Mouse (Mus musculus) lung, embryonic 15.5 days (tissue): ENCODE results near the gene Def8. TPM values are rescaled to one million over a fixed set of nuclear protein-coding genes. Genes with fewer than 3 reads are reported as not detected.
A peak's percentile ranks its signal among the peaks of the same experiment; 100 is the strongest.
"Not testable (repeated sequence)": the region's sequence is repeated elsewhere in the genome, so short reads cannot be mapped to it uniquely, and the experiment has no call there.

ENCODE experiments used
- ATAC-seq: fragments of 200-750 bp; cut with Nextera tagmentation; 2 replicates; pipeline ENCODE4 v1.8.0; 2017; ENCODE audit warnings: moderate number of reproducible peaks, borderline replicate concordance; ENCODE audit not compliant: low FRiP score, low TSS enrichment; ENCODE audit errors: extremely low read depth
- H3K27ac ChIP-seq: fragments of 300-500 bp; sonication (generic); 2 replicates; pipeline ENCODE4 v1.5.1; 2015; ENCODE audit warnings: moderate library complexity, mild to moderate bottlenecking, inconsistent platforms
- H3K27me3 ChIP-seq: fragments of 300-500 bp; sonication (generic); 2 replicates; pipeline ENCODE4 v1.6.1; 2015; ENCODE audit warnings: inconsistent platforms
- H3K36me3 ChIP-seq: fragments of 300-500 bp; sonication (generic); 2 replicates; pipeline ENCODE4 v1.6.1; 2015; ENCODE audit warnings: inconsistent platforms
- H3K4me1 ChIP-seq: fragments of 300-500 bp; sonication (generic); 2 replicates; pipeline ENCODE4 v1.6.1; 2015; ENCODE audit warnings: inconsistent platforms
- H3K4me2 ChIP-seq: fragments of 300-500 bp; sonication (generic); 2 replicates; pipeline ENCODE4 v1.6.1; 2015; ENCODE audit warnings: inconsistent platforms, mild to moderate bottlenecking, moderate library complexity
- H3K4me3 ChIP-seq: fragments of 300-500 bp; sonication (generic); 2 replicates; pipeline ENCODE4 v1.5.1; 2015; ENCODE audit warnings: mild to moderate bottlenecking, inconsistent platforms
- H3K9ac ChIP-seq: fragments of 300-500 bp; sonication (generic); 2 replicates; pipeline ENCODE4 v1.6.1; 2015; ENCODE audit warnings: inconsistent platforms
- H3K9me3 ChIP-seq: fragments of 300-500 bp; sonication (generic); 2 replicates; pipeline ENCODE4 v1.6.1; 2016; ENCODE audit warnings: inconsistent platforms
- WGBS: fragments of 180-500 bp; shearing (Covaris S2); methylation state at CpG from one replicate; pipeline ENCODE4 v1.1.7; 2015; 5-methylcytosine and 5-hydroxymethylcytosine counted together
- polyA plus RNA-seq: library from polyadenylated mRNA; unstranded; fragments of >200 nt; fragmentation: Nextera tagmentation; extraction: Ambion mirVana; gene quantifications from 2 replicates; pipeline ENCODE4 v1.2.1, GENCODE M21; 2015

The Def8 gene
- polyA plus RNA-seq, 1 experiment from 2014 or later = 31.1 TPM

- 59% methylated on average over 5 of the region's 5 CpGs for WGBS
- not testable (repeated sequence) for H3K27me3 ChIP-seq, H3K4me3 ChIP-seq, H3K9me3 ChIP-seq, H3K9ac ChIP-seq, H3K27ac ChIP-seq, H3K36me3 ChIP-seq, H3K4me2 ChIP-seq, ATAC-seq
- peaks cover 14% of the 10 kb centered on the region for H3K4me1 ChIP-seq
Observed at GRCm38 (mm10) chr8:123474549-123474948, 51.2 kb downstream of the Def8 start.

- H3K27ac ChIP-seq = peak overlapping the region; percentile 94; the same call in 1 of the 2 replicates
- H3K4me1 ChIP-seq = peaks cover 14% of the 10 kb centered on the region
- WGBS = 9% methylated on average over 34 of the region's 34 CpGs
- H3K36me3 ChIP-seq = peaks cover 11% of the 10 kb centered on the region
- peak; percentile 39; the same call in 1 of the 2 replicates for ATAC-seq
- no peaks in the 10 kb centered on the region for H3K27me3 ChIP-seq
- no peaks in the 10 kb centered on the region for H3K9me3 ChIP-seq
- peak overlapping the region; percentile 88 for H3K4me3 ChIP-seq
- H3K4me2 ChIP-seq = peak overlapping the region; percentile 73
- H3K9ac ChIP-seq = peak overlapping the region; percentile 71
Observed at GRCm38 (mm10) chr8:123476911-123477736, 53.8 kb downstream of the Def8 start.

- under 1% methylated on average over 55 of the region's 58 CpGs for WGBS
Observed at GRCm38 (mm10) chr8:123477737-123478258, 54.5 kb downstream of the Def8 start, which contains the start of gene Afg3l1. TSS of gene Afg3l1 (plus strand) at chr8:123477903.

DNA sequence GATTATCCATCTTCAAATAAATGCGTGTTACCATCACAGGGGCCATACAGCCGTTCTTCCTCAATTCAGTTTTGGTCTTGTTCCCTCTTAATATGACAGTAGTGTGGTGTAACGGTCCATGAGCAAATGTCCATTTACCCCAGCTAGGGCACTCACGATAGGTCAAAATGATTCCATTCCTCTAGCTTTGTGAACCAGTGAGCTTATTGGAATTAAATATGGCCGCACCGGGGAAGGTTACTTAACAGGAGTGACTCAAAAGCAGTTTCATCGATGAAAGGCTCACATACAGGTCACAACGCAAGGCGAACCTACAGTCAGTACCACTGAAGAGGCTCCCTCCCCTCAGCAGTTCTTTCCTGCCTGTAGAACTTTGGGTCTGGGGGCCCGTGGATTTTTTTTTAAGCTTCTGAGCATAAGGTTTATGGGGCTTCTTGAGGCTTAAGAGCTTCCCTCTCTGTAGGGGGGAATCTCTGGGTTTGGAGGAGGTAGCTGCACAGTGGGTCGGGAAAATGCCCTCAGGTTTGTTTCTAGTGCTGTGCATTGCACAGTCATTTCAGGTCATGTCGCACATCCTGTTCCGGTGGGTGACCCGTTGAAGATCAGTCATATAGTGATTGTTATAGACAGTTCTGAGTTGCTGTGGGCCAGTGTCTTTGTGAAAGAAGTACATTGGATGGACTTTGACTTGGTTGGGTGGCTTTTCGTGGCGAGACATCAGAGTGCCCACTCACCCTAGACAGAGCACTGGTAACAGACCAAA, 55.3 kb downstream of the Def8 start:
- ATAC-seq = no peak
- Histone ChIP-seq H3K4me1 (peaks cover 14% of the 10 kb centered on the region), H3K27ac (peak overlapping the region; percentile 94), H3K27me3 (no peaks in the 10 kb centered on the region), H3K4me2 (peak overlapping the region; percentile 73), H3K4me3 (peak overlapping the region; percentile 88), H3K36me3 (peaks cover 23% of the 10 kb centered on the region), H3K9me3 (no peaks in the 10 kb centered on the region), H3K9ac (peak overlapping the region; percentile 71)
- 30% methylated on average over 16 of the region's 16 CpGs for WGBS

More at GRCm38 (mm10) chr8:123477737-123478258, 54.5 kb downstream of the Def8 start, which contains the start of gene Afg3l1:
- Histone ChIP-seq H3K4me3 (peak within 1 kb of the TSS; percentile 88), H3K4me2 (peak within 1 kb of the TSS; percentile 73), H3K27me3 (no peaks in the 10 kb centered on the region), H3K9me3 (no peaks in the 10 kb centered on the region), H3K4me1 (peaks cover 14% of the 10 kb centered on the region), H3K36me3 (peaks cover 18% of the 10 kb centered on the region), H3K27ac (peak within 1 kb of the TSS; percentile 94), H3K9ac (peak within 1 kb of the TSS; percentile 71)
- ATAC-seq = peak; percentile 96

DNA sequence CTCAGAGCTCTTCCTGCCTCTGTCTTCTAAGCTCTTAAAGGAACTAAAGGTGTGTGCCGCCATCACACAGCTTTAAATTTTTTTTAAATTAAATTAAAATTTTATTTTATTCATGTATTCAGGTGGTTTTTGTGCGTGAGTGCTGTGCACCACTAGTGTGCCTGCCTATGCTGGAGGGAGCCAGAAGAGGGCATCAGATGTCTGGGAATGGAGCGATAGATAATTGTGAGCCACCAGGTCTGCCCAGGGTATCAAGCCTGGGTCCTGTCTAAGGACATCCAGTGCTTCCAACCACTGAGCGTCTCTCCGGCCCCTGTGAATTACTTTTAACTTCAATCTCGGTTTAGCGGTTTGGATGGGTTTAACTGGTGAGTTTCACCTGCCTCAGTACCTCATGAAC, 59.3 kb downstream of the Def8 start:
- WGBS = 86% methylated on average over 7 of the region's 7 CpGs
- Histone ChIP-seq H3K36me3 (peaks cover 50% of the 10 kb centered on the region), H3K27ac (no peak overlapping the region), H3K27me3 (no peaks in the 10 kb centered on the region), H3K4me2 (no peak overlapping the region), H3K9ac (no peak overlapping the region), H3K9me3 (no peaks in the 10 kb centered on the region), H3K4me1 (peaks cover 9% of the 10 kb centered on the region), H3K4me3 (no peak overlapping the region)
- ATAC-seq = no peak

GRCm38 (mm10) chr8:123491280-123492075, 68.2 kb downstream of the Def8 start:
- Histone ChIP-seq H3K27ac (no peak overlapping the region), H3K27me3 (no peaks in the 10 kb centered on the region), H3K4me2 (no peak overlapping the region), H3K4me1 (no peaks in the 10 kb centered on the region), H3K9ac (no peak overlapping the region), H3K4me3 (no peak overlapping the region), H3K9me3 (no peaks in the 10 kb centered on the region), H3K36me3 (peaks cover 92% of the 10 kb centered on the region)
- WGBS = 89% methylated on average over 15 of the region's 15 CpGs
- ATAC-seq = no peak

GRCm38 (mm10) chr8:123492898-123493297, 69.6 kb downstream of the Def8 start:
- 91% methylated on average over 9 of the region's 9 CpGs for WGBS

DNA sequence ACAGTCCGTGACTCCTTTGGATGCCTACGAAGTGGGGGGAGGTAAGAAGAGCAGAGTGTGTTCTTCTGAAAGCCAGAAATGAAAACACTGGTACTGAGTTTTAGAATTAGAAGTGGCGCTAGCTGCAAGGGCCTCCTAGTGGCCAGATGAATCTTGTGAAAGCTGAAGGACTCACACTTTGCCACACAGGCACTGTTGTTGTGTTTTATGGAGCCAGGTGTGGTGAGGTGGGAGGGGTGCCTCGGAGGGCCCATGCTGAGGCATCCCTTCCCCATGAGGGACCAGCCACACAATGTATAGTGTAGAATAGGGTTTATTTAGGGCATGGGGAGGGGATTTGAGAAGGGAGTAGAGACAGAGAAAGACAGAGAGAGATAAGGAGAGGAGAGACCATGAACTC, 74.4 kb downstream of the Def8 start:
- H3K27me3 ChIP-seq = no peaks in the 10 kb centered on the region
- 84% methylated on average over 4 of the region's 4 CpGs for WGBS
- no peak overlapping the region for H3K27ac ChIP-seq
- no peak overlapping the region for H3K9ac ChIP-seq
- ATAC-seq = no peak
- H3K9me3 ChIP-seq = no peaks in the 10 kb centered on the region
- H3K4me1 ChIP-seq = no peaks in the 10 kb centered on the region
- no peak overlapping the region for H3K4me3 ChIP-seq
- H3K36me3 ChIP-seq = peaks cover 91% of the 10 kb centered on the region
- no peak overlapping the region for H3K4me2 ChIP-seq

More at GRCm38 (mm10) chr8:123492898-123493297, 69.6 kb downstream of the Def8 start:
- peaks cover 93% of the 10 kb centered on the region for H3K36me3 ChIP-seq
- no peak overlapping the region for H3K9ac ChIP-seq
- H3K4me1 ChIP-seq = no peaks in the 10 kb centered on the region
- H3K9me3 ChIP-seq = no peaks in the 10 kb centered on the region
- H3K27ac ChIP-seq = no peak overlapping the region
- H3K4me3 ChIP-seq = no peak overlapping the region
- ATAC-seq = no peak
- no peaks in the 10 kb centered on the region for H3K27me3 ChIP-seq
- H3K4me2 ChIP-seq = no peak overlapping the region

DNA sequence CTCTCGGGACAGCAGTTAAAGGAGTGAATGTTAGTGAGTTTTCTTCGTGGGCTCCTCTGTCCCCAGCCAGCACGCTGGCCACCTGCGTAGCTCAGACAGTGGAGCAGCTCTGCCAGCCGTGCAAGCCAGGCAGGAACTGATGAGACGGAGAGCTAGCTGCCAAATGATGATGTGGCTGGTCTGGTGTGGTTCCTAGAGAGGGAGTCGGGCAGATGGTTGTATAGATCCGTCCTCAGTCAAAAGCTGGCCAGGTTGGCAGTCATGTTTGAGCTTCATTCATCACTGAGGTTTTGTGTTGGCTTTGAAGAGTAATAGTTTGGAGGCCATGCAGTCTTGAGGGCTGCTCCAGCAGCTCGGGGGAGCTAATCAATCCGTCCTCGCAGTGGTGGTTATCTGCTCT, 75.6 kb downstream of the Def8 start:
- Histone ChIP-seq H3K27me3 (no peaks in the 10 kb centered on the region), H3K36me3 (peaks cover 91% of the 10 kb centered on the region), H3K27ac (no peak overlapping the region), H3K9ac (no peak overlapping the region), H3K4me1 (no peaks in the 10 kb centered on the region), H3K4me3 (no peak overlapping the region), H3K9me3 (no peaks in the 10 kb centered on the region), H3K4me2 (no peak overlapping the region)
- WGBS = 85% methylated on average over 11 of the region's 11 CpGs
- ATAC-seq = no peak

GRCm38 (mm10) chr8:123499556-123499955, 76.2 kb downstream of the Def8 start:
- Histone ChIP-seq H3K4me2 (no peak overlapping the region), H3K9ac (no peak overlapping the region), H3K4me1 (no peaks in the 10 kb centered on the region), H3K27ac (no peak overlapping the region), H3K36me3 (peaks cover 88% of the 10 kb centered on the region), H3K9me3 (no peaks in the 10 kb centered on the region), H3K4me3 (no peak overlapping the region), H3K27me3 (no peaks in the 10 kb centered on the region)
- WGBS = 92% methylated on average over 11 of the region's 11 CpGs
- no peak for ATAC-seq

DNA sequence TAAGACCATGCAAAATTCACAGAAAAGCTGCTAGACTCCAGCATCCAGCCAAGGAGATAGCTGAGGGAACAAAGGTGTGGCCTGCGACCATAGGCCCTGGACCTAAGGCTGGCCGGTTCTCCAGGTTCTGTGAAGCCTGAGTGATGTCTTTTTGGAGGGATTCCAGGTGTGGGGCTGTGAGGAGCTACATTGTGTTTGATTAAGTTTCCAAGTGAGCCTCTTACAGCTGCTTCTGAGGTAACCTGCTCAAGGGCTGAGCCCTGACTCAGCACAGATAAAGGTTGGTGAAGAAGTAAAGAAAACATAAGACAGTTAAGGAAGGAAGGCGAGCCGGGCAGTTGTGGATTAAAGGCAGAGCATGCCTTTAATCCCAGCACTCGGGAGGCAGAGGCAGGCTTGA, 78.9 kb downstream of the Def8 start:
- Histone ChIP-seq H3K4me2 (no peak overlapping the region), H3K9me3 (no peaks in the 10 kb centered on the region), H3K36me3 (peaks cover 76% of the 10 kb centered on the region), H3K4me3 (no peak overlapping the region), H3K27me3 (no peaks in the 10 kb centered on the region), H3K27ac (no peak overlapping the region), H3K9ac (no peak overlapping the region), H3K4me1 (no peaks in the 10 kb centered on the region)
- WGBS = 83% methylated on average over 5 of the region's 5 CpGs
- ATAC-seq = no peak
